Mouse (Mus musculus) gastrocnemius, adult 8-10 months (tissue): Measurements from ENCODE around the gene Actr3b. TPM values are rescaled to one million over a fixed set of nuclear protein-coding genes. Genes with fewer than 3 reads are reported as not detected.
"Not testable (repeated sequence)": the region's sequence is repeated elsewhere in the genome, so short reads cannot be mapped to it uniquely, and the experiment has no call there.

Experiments
- DNase-seq, 2 experiments: peaks; one replicate each; pipeline ENCODE4 v3.0.0; 2022; ENCODE audit warnings: low spot score in 2 of 2
- total RNA-seq, 4 experiments: library from RNA; stranded (reverse); gene quantifications; 2 replicates each; pipeline ENCODE4 v1.2.4; 2022

Actr3b gene
- total RNA-seq, 4 experiments from 2014 or later = 7.9 to 28.0 (median 20.0) TPM

- DNase-seq = no peak
Measured at GRCm38 (mm10) chr5:25773921-25774790, 14.4 kb downstream of the Actr3b start.

- no peak for DNase-seq
Measured at GRCm38 (mm10) chr5:25791570-25791969, 31.8 kb downstream of the Actr3b start.

- DNase-seq = no peak
Measured at GRCm38 (mm10) chr5:25797776-25798175, 38.0 kb downstream of the Actr3b start.

- DNase-seq = no peak
Measured at GRCm38 (mm10) chr5:25800929-25801328, 41.1 kb downstream of the Actr3b start.

GRCm38 (mm10) chr5:25801744-25802143 lies 41.9 kb downstream of the Actr3b start:
- no peak for DNase-seq

GRCm38 (mm10) chr5:25804569-25804968 lies 44.8 kb downstream of the Actr3b start:
- no peak for DNase-seq

- DNase-seq = no peak
Measured at GRCm38 (mm10) chr5:25812922-25813321, 53.1 kb downstream of the Actr3b start.

GRCm38 (mm10) chr5:25829308-25830094 lies 69.7 kb downstream of the Actr3b start:
- no peak for DNase-seq

- no peak for DNase-seq
Measured at GRCm38 (mm10) chr5:25830802-25831201, 71.0 kb downstream of the Actr3b start.

- DNase-seq = peak in 1 of 2 experiments; percentile 6
Measured at GRCm38 (mm10) chr5:25831624-25832023, 71.8 kb downstream of the Actr3b start.

- DNase-seq = no peak
Measured at GRCm38 (mm10) chr5:25839400-25839799, 79.6 kb downstream of the Actr3b start.

GRCm38 (mm10) chr5:25846558-25846957 lies 86.8 kb downstream of the Actr3b start:
- DNase-seq = no peak

GRCm38 (mm10) chr5:25847154-25847553 lies 87.4 kb downstream of the Actr3b start:
- no peak for DNase-seq

- DNase-seq = no peak
Measured at GRCm38 (mm10) chr5:25848058-25848457, 88.3 kb downstream of the Actr3b start.

GRCm38 (mm10) chr5:25866201-25866600 lies 106.4 kb downstream of the Actr3b start:
- DNase-seq = no peak

- DNase-seq = no peak
Measured at GRCm38 (mm10) chr5:25869880-25870279, 110.1 kb downstream of the Actr3b start.

- no peak for DNase-seq
Measured at GRCm38 (mm10) chr5:25870632-25871031, 110.8 kb downstream of the Actr3b start.

- DNase-seq = no peak
Measured at GRCm38 (mm10) chr5:25871342-25872023, 111.7 kb downstream of the Actr3b start.

GRCm38 (mm10) chr5:25873046-25873445 lies 113.2 kb downstream of the Actr3b start:
- no peak for DNase-seq

- not testable (repeated sequence) for DNase-seq
Measured at GRCm38 (mm10) chr5:25875927-25876326, 116.1 kb downstream of the Actr3b start.

GRCm38 (mm10) chr5:25877281-25877680 lies 117.5 kb downstream of the Actr3b start:
- no peak for DNase-seq

- DNase-seq = no peak
Measured at GRCm38 (mm10) chr5:25877996-25878395, 118.2 kb downstream of the Actr3b start.
